Mouse (Mus musculus): ENCODE measurements at regions not wholly inside any gene's neighbourhood (a gene's known extent, or its start where the extent isn't known, plus 50 kb on each side); places are given as distances from the start of the nearest gene placed in this dataset.
A peak's percentile ranks its signal among the peaks of the same experiment; 100 is the strongest.

DNA sequence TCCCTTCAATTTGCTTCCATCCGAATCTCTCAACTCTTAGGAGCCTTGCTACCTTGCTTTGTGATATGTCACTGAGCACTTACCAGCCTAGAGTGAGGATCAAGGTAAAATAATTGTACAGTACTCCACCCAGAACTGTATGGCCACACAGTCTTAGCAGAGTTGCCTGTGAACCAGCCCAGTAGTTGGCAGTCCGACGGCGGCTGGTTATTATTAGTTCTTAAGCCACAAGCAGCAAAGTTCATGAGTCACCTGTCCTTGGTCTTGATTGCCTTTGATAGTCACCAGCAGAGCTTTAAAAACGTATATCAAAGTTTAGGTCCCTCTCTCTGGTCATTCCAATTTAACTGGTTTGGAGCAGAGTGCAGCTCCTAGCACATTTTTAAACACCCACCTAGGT, 109.1 kb downstream of the Icos start:
- H3K9ac ChIP-seq: no peak overlapping the region
- H3K4me1 ChIP-seq (replicated peaks; ENCODE audit: control insufficient read depth, insufficient read depth, low read length): no peaks in the 10 kb centered on the region
- no peaks in the 10 kb centered on the region for H3K9me3 ChIP-seq (ENCODE audit: control insufficient read depth, low read length)
- WGBS: 91% methylated on average over 5 of the region's 5 CpGs
- H3K36me3 ChIP-seq (replicated peaks; ENCODE audit: control insufficient read depth, insufficient read depth): no peaks in the 10 kb centered on the region
- ATAC-seq (ENCODE audit: low FRiP score) (no peak), DNase-seq (ENCODE audit: low spot score) (no peak)
- no peak overlapping the region for H3K27ac ChIP-seq
- no peak overlapping the region for H3K4me2 ChIP-seq (replicated peaks)
- no peak overlapping the region for H3K4me3 ChIP-seq (replicated peaks; ENCODE audit: low read length)
- H3K27me3 ChIP-seq (ENCODE audit: control insufficient read depth, insufficient read depth, low read length): no peaks in the 10 kb centered on the region

DNA sequence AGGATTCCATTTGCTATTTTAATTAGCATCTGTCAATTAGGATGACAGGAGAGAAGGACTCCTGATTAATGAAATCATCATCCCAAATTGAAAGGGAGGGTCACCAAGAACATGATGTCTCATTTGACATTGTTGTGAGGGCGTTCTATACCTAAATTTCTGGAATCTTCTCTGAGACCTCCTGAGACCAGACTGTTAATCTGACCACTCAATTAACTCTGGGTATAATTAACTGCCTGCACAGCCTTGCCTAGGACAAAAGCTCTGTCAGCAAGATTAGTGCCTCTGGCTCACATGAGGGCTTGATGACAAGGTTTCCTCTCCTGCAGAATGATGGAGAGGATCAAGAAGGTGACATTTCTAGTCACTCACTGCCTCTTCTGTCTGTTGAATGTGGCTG, 113.1 kb downstream of the Icos start:
- Histone ChIP-seq H3K4me3 (replicated peaks; ENCODE audit: low read length) (no peak overlapping the region), H3K4me1 (replicated peaks; ENCODE audit: control insufficient read depth, insufficient read depth, low read length) (0 out of 2 replicates have a peak, but pooled peaks cover 2% of the 10 kb centered on the region), H3K9me3 (ENCODE audit: control insufficient read depth, low read length) (no peaks in the 10 kb centered on the region), H3K36me3 (replicated peaks; ENCODE audit: control insufficient read depth, insufficient read depth) (no peaks in the 10 kb centered on the region), H3K27me3 (ENCODE audit: control insufficient read depth, insufficient read depth, low read length) (no peaks in the 10 kb centered on the region), H3K27ac (no peak overlapping the region), H3K9ac (no peak overlapping the region), H3K4me2 (replicated peaks) (no peak overlapping the region)
- DNase-seq (ENCODE audit: low spot score) (no peak), ATAC-seq (ENCODE audit: low FRiP score) (no peak)
- 16% methylated on average over 1 of the region's 1 CpGs for WGBS

DNA sequence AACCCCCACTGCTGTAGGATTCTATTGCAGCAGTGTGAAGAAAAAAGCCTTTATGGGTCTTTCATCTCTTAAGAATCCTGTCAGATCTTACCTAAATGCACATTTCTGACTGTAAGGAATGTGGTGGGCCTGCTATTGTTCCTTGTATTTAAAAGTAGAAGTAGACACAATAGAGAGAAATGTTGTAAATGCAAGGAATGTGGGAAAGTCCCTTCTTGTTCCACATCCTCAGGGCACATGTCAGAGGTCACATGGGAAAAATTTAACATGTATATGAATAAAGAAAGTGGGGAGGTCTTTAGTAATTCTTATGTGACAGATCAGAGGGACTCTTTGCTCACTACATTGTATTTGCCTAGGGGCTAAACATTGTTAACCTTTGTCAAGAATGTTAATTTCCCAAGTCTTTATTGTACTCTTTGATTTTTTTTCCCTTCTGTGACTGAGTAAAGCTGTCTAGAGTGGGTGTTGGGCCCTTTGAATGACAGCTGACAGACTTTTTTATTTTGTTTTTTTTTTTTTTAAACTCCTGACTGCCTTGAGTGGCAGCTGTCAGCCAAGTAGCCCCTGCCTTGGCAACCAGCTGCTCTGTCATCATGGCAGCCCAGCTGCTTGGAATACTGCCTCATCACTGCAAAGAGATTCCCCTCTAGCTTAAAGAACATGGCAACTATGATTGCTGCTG, 117.9 kb downstream of the Icos start:
- ATAC-seq (ENCODE audit: low FRiP score) (no peak), DNase-seq (ENCODE audit: low spot score) (no peak)
- Histone ChIP-seq H3K27ac (no peak overlapping the region), H3K4me1 (replicated peaks; ENCODE audit: control insufficient read depth, insufficient read depth, low read length) (peaks cover 12% of the 10 kb centered on the region), H3K9ac (no peak overlapping the region), H3K36me3 (replicated peaks; ENCODE audit: control insufficient read depth, insufficient read depth) (no peaks in the 10 kb centered on the region), H3K27me3 (ENCODE audit: control insufficient read depth, insufficient read depth, low read length) (no peaks in the 10 kb centered on the region), H3K4me2 (replicated peaks) (no peak overlapping the region), H3K4me3 (replicated peaks; ENCODE audit: low read length) (no peak overlapping the region), H3K9me3 (ENCODE audit: control insufficient read depth, low read length) (no peaks in the 10 kb centered on the region)

DNA sequence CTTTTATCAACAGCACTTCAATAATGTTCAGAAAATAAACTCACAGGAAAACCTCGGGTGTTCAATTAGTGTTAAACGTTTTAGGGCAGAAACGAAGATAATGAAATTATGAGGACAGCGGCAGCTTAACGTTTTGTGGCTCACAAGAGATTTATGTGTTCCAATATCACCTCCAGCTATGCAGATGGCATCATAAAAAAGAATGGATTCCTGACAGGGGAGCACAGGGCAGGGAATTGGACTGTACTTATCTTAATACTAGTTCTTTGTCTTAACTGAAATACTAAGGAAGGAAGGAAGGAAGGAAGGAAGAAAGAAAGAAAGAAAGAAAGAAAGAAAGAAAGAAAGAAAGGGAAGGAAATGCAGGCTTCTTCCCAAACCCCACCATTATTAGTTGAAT, 121.6 kb downstream of the Icos start:
- H3K9ac ChIP-seq: no peak overlapping the region
- no peaks in the 10 kb centered on the region for H3K9me3 ChIP-seq (ENCODE audit: control insufficient read depth, low read length)
- WGBS: 52% methylated on average over 5 of the region's 5 CpGs
- H3K36me3 ChIP-seq (replicated peaks; ENCODE audit: control insufficient read depth, insufficient read depth): no peaks in the 10 kb centered on the region
- 0 out of 2 replicates have a peak overlapping the region, but pooled peaks have one; percentile 44 for H3K27ac ChIP-seq
- no peaks in the 10 kb centered on the region for H3K27me3 ChIP-seq (ENCODE audit: control insufficient read depth, insufficient read depth, low read length)
- no peak overlapping the region for H3K4me2 ChIP-seq (replicated peaks)
- no peak for ATAC-seq (ENCODE audit: low FRiP score)
- DNase-seq (ENCODE audit: low spot score): no peak
- peaks cover 12% of the 10 kb centered on the region for H3K4me1 ChIP-seq (replicated peaks; ENCODE audit: control insufficient read depth, insufficient read depth, low read length)
- H3K4me3 ChIP-seq (replicated peaks; ENCODE audit: low read length): no peak overlapping the region

DNA sequence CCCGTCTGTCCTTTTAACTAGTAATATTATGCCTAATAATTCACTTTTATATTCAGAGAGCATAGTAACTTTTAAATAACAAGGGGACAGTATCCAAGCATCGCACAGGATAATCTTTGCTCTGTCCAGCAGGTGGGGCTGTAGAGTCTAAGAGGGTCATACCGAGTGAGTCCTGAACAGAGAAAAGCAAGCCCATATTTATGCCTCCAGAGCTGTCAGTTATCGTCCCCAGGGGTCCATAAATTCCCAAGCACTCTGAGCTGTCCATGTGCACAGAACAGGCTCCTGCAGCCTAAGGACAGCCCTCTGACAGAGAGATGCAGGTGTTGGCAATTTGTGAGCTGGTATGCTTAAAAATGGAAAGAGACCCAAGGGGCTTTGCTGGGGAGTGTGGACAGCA, 124.0 kb downstream of the Icos start:
- Histone ChIP-seq H3K27ac (no peak overlapping the region), H3K27me3 (ENCODE audit: control insufficient read depth, insufficient read depth, low read length) (no peaks in the 10 kb centered on the region), H3K4me3 (replicated peaks; ENCODE audit: low read length) (no peak overlapping the region), H3K4me1 (replicated peaks; ENCODE audit: control insufficient read depth, insufficient read depth, low read length) (peaks cover 8% of the 10 kb centered on the region), H3K4me2 (replicated peaks) (no peak overlapping the region), H3K9me3 (ENCODE audit: control insufficient read depth, low read length) (no peaks in the 10 kb centered on the region), H3K9ac (no peak overlapping the region), H3K36me3 (replicated peaks; ENCODE audit: control insufficient read depth, insufficient read depth) (no peaks in the 10 kb centered on the region)
- DNase-seq (ENCODE audit: low spot score) (no peak), ATAC-seq (ENCODE audit: low FRiP score) (no peak)
- 70% methylated on average over 4 of the region's 4 CpGs for WGBS

DNA sequence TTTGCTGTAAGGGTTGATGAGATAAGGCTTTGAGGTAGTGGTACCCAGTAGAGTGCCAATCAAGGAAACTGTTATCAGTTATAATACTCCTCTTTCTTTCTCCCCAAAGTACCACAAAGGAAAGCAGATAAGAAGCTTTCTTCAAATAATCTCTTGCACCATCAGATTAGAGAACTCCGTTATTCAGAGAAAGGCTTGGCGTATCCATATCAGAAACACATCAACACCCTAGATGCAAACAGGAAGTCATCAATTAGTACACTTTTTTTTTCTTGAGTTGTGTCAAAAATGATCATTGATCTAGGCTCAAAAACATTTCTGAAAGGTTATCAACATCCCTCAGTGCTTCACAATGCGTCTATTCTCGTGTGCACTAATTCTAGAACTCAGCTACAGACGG, 124.6 kb downstream of the Icos start:
- no peak overlapping the region for H3K4me3 ChIP-seq (replicated peaks; ENCODE audit: low read length)
- no peaks in the 10 kb centered on the region for H3K27me3 ChIP-seq (ENCODE audit: control insufficient read depth, insufficient read depth, low read length)
- no peak for ATAC-seq (ENCODE audit: low FRiP score)
- no peak overlapping the region for H3K4me2 ChIP-seq (replicated peaks)
- WGBS: 73% methylated on average over 5 of the region's 5 CpGs
- H3K36me3 ChIP-seq (replicated peaks; ENCODE audit: control insufficient read depth, insufficient read depth): no peaks in the 10 kb centered on the region
- H3K9me3 ChIP-seq (ENCODE audit: control insufficient read depth, low read length): no peaks in the 10 kb centered on the region
- H3K4me1 ChIP-seq (replicated peaks; ENCODE audit: control insufficient read depth, insufficient read depth, low read length): peaks cover 8% of the 10 kb centered on the region
- no peak overlapping the region for H3K27ac ChIP-seq
- no peak for DNase-seq (ENCODE audit: low spot score)
- no peak overlapping the region for H3K9ac ChIP-seq

DNA sequence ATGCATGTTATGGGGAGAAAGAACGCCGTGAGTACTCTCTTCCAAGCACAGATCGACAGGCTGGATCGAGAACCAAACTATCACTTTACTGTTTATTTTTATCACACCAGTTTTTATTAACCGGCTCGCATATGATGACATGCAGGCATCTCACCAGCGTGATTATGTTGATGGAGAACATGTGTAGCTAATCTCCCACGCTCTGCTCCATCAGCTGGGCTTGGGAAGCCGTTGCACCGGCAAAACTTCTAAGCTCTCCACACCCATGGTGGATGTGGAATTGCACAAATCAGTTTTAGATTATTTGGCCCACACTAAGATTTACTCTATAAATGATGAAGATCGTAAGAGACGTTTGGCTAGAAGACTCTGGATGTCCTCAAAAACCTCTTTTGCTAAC, 125.9 kb downstream of the Icos start:
- no peak overlapping the region for H3K9ac ChIP-seq
- 91% methylated on average over 12 of the region's 12 CpGs for WGBS
- H3K27ac ChIP-seq: no peak overlapping the region
- no peaks in the 10 kb centered on the region for H3K27me3 ChIP-seq (ENCODE audit: control insufficient read depth, insufficient read depth, low read length)
- no peak overlapping the region for H3K4me2 ChIP-seq (replicated peaks)
- ATAC-seq (ENCODE audit: low FRiP score) (no peak), DNase-seq (ENCODE audit: low spot score) (no peak)
- H3K9me3 ChIP-seq (ENCODE audit: control insufficient read depth, low read length): no peaks in the 10 kb centered on the region
- H3K4me1 ChIP-seq (replicated peaks; ENCODE audit: control insufficient read depth, insufficient read depth, low read length): peaks cover 6% of the 10 kb centered on the region
- no peak overlapping the region for H3K4me3 ChIP-seq (replicated peaks; ENCODE audit: low read length)
- no peaks in the 10 kb centered on the region for H3K36me3 ChIP-seq (replicated peaks; ENCODE audit: control insufficient read depth, insufficient read depth)

DNA sequence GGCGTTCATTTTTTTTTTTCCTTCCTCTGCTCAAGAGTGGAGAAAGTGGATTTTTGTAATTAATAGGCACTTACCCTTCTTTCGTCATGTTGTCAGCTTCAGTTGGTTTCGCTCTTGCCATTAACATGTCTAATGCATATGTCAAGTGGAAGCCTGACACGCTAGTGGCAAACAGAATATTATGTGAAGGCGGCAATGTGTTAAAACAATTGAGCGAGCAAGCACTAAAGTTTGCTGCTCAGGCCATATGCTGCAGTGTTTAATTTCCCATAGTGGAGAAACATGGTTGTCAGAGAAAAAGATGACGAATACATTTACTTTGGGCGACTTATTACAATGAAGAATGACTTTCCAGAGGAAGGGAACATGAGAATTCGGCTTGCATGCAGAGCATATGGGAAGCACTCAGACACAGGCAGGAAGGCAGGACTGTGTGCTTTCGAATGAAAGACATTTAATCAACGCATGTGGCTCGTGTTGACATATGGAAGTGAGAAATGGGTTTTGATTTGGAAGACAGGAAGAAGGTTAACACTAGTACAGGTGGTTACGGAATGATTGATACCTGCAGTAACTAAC, 134.1 kb downstream of the Icos start:
- no peaks in the 10 kb centered on the region for H3K36me3 ChIP-seq (replicated peaks; ENCODE audit: control insufficient read depth, insufficient read depth)
- DNase-seq (ENCODE audit: low spot score) (no peak), ATAC-seq (ENCODE audit: low FRiP score) (no peak)
- no peak overlapping the region for H3K4me2 ChIP-seq (replicated peaks)
- no peak overlapping the region for H3K4me3 ChIP-seq (replicated peaks; ENCODE audit: low read length)
- no peak overlapping the region for H3K27ac ChIP-seq
- no peaks in the 10 kb centered on the region for H3K27me3 ChIP-seq (ENCODE audit: control insufficient read depth, insufficient read depth, low read length)
- 75% methylated on average over 13 of the region's 13 CpGs for WGBS
- H3K4me1 ChIP-seq (replicated peaks; ENCODE audit: control insufficient read depth, insufficient read depth, low read length): no peaks in the 10 kb centered on the region
- no peak overlapping the region for H3K9ac ChIP-seq
- H3K9me3 ChIP-seq (ENCODE audit: control insufficient read depth, low read length): no peaks in the 10 kb centered on the region

DNA sequence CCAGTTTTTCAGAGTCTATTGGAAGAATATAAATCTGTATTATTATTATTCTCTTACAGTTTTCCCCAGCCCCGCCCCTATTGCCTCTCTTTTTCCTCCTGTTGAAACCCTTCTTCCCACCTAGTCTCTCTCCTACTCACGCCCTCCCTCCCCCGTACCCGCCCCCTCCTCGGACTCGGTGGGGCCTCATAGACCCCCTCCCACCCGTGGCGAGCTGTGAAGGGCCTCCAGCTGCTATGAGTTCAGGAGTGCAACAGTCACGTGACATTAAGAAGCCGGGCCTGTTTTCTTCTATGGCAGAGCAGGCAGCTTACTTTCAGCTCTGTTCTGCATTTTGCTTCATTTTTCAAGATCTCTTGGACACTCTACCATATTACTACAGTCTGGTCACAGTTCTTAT, 139.8 kb downstream of the Icos start:
- Histone ChIP-seq H3K4me2 (replicated peaks) (no peak overlapping the region), H3K9ac (no peak overlapping the region), H3K4me3 (replicated peaks; ENCODE audit: low read length) (no peak overlapping the region), H3K27ac (no peak overlapping the region), H3K27me3 (ENCODE audit: control insufficient read depth, insufficient read depth, low read length) (no peaks in the 10 kb centered on the region), H3K36me3 (replicated peaks; ENCODE audit: control insufficient read depth, insufficient read depth) (no peaks in the 10 kb centered on the region), H3K4me1 (replicated peaks; ENCODE audit: control insufficient read depth, insufficient read depth, low read length) (0 out of 2 replicates have a peak, but pooled peaks cover 7% of the 10 kb centered on the region), H3K9me3 (ENCODE audit: control insufficient read depth, low read length) (no peaks in the 10 kb centered on the region)
- WGBS: 31% methylated on average over 10 of the region's 10 CpGs
- ATAC-seq (ENCODE audit: low FRiP score) (no peak), DNase-seq (ENCODE audit: low spot score) (no peak)

DNA sequence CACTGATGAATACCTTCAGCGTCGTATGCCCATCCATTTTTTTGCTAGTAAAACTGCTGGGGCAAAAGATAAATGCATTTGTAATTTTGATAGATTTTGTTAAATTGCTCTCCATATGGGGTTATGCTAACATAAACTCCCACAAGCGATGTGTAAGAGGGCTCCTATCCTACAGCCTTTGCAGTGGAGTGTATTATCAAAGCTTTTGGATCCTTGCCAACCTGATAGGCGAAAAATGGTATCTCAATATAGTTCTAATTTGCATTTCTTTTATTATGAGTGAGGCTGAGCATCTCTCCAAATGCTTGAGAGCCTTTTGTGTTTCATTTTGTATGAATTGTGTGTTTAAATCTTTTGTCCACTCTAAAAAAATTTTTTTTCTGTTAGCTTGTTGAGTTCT, 140.3 kb downstream of the Icos start:
- no peaks in the 10 kb centered on the region for H3K27me3 ChIP-seq (ENCODE audit: control insufficient read depth, insufficient read depth, low read length)
- ATAC-seq (ENCODE audit: low FRiP score) (no peak), DNase-seq (ENCODE audit: low spot score) (no peak)
- WGBS: 47% methylated on average over 4 of the region's 4 CpGs
- no peak overlapping the region for H3K9ac ChIP-seq
- H3K4me1 ChIP-seq (replicated peaks; ENCODE audit: control insufficient read depth, insufficient read depth, low read length): 0 out of 2 replicates have a peak, but pooled peaks cover 7% of the 10 kb centered on the region
- H3K4me3 ChIP-seq (replicated peaks; ENCODE audit: low read length): no peak overlapping the region
- no peak overlapping the region for H3K4me2 ChIP-seq (replicated peaks)
- no peak overlapping the region for H3K27ac ChIP-seq
- H3K9me3 ChIP-seq (ENCODE audit: control insufficient read depth, low read length): no peaks in the 10 kb centered on the region
- H3K36me3 ChIP-seq (replicated peaks; ENCODE audit: control insufficient read depth, insufficient read depth): no peaks in the 10 kb centered on the region

All from hindbrain, embryonic 14.5 days (tissue).